14 mouse cellular contexts compared by ENCODE assay signal in the genomic region with DNA sequence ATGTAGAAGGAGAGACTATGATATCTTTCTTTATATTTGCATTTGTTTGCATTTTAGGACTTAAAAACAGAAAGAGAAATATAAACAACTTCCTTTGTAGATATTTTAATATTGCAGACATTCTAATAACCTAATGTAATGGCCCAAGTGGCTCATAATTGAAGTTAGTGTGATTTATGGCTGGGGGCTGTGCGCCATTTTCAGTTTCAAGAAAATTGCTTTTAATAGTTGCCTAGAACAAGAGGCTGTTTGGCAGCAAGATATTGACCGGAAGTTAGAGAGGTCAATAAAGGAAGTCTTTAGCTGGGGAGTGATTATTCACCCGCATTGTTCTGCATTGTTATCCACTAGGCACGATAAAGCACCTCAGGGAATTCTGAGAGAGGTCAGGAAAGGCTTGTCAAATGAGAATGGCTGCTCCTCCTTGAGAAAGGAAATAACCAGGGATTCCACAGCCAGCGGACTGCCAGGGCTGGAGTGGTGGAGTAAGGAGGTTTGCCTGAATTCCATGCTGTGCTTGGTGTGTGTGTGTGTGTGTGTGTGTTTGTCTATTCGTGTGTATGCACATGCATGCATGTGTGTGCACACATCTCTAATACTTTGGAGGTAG.
DNase-seq lines count a peak whose midpoint lies in the region; ATAC-seq and TF ChIP-seq lines count a peak whose summit lies in the region.
"Had no signal": no experiment of that assay in that cellular context is flagged by ENCODE, and none has a peak within 500 bp of the region (broad histone marks: within the 10 kb centered on the region; RNA-seq: fewer than 3 reads in every experiment).

No protein-coding gene starts in this region.

- peaks cover 81% of the 10 kb centered on the region for H3K36me3 ChIP-seq in kidney, embryonic 15.5 days
- H3K36me3 ChIP-seq in limb, embryonic 13.5 days = peaks cover 71% of the 10 kb centered on the region
- peaks cover 8% of the 10 kb centered on the region; the same call in 1 of the 2 replicates for H3K36me3 ChIP-seq in stomach, postnatal 0 days (ENCODE audit: control insufficient read depth, insufficient read depth, low read length)

- ATAC-seq in kidney, embryonic 15.5 days (replicated peaks; ENCODE audit: low FRiP score) = no peak
- no peak for ATAC-seq in limb, embryonic 13.5 days (ENCODE audit: low FRiP score, low read depth)
- no peak for ATAC-seq in stomach, postnatal 0 days (ENCODE audit: low FRiP score, low TSS enrichment)
- ATAC-seq: forebrain, embryonic 14.5 days had no signal

- intact Hi-C loops in gastrocnemius, adult 2 months (cut with DNase I) = no loop called here
- intact Hi-C loops in gastrocnemius, postnatal 36 days (cut with DNase I) = no loop called here

- H3K4me2 ChIP-seq in kidney, embryonic 15.5 days = no peak overlapping the region
- no peak overlapping the region for H3K4me2 ChIP-seq in limb, embryonic 13.5 days (replicated peaks)
- no peak overlapping the region for H3K4me2 ChIP-seq in stomach, postnatal 0 days (replicated peaks; ENCODE audit: low read depth)
- H3K4me2 ChIP-seq: embryonic facial prominence, embryonic 13.5 days had no signal

- no peak for TF ChIP-seq CTCF in gastrocnemius, adult 2 months (IDR thresholded peaks at IDR 0.05)
- no peak for TF ChIP-seq CTCF in stomach, postnatal 0 days (IDR thresholded peaks at IDR 0.05; ENCODE audit: low read depth)

- H3K27ac ChIP-seq in gastrocnemius, adult 2 months = peak overlapping the region; percentile 40; the same call in 1 of the 2 replicates
- H3K27ac ChIP-seq in kidney, embryonic 15.5 days = peak overlapping the region; percentile 56; the same call in 1 of the 2 replicates
- peak overlapping the region; percentile 69; the same call in 1 of the 2 replicates for H3K27ac ChIP-seq in limb, embryonic 13.5 days
- no peak overlapping the region for H3K27ac ChIP-seq in stomach, postnatal 0 days (replicated peaks)
- H3K27ac ChIP-seq: embryonic facial prominence, embryonic 13.5 days; liver, embryonic 14.5 days had no signal

- peaks cover 3% of the 10 kb centered on the region; the same call in 1 of the 2 replicates for H3K27me3 ChIP-seq in kidney, embryonic 15.5 days
- no peaks in the 10 kb centered on the region for H3K27me3 ChIP-seq in limb, embryonic 13.5 days
- no peaks in the 10 kb centered on the region for H3K27me3 ChIP-seq in stomach, postnatal 0 days (ENCODE audit: control insufficient read depth, insufficient read depth, low read length)
- H3K27me3 ChIP-seq: embryonic facial prominence, embryonic 13.5 days had no signal

- DNase-seq in gastrocnemius, adult 2 months = no peak
- DNase-seq in gastrocnemius, postnatal 36 days = no peak
- no peak for DNase-seq in kidney, adult 18-20 months
- DNase-seq in heart, postnatal 4 days = peak; percentile 32
- no peak for DNase-seq in stomach, postnatal 0 days (ENCODE audit: low spot score)
- no peak for DNase-seq in thymus, postnatal 25 days
- DNase-seq: cerebellum, adult 8-10 months; spleen, adult 18-20 months had no signal

- no peak overlapping the region for H3K9ac ChIP-seq in kidney, embryonic 15.5 days
- no peak overlapping the region for H3K9ac ChIP-seq in limb, embryonic 13.5 days
- no peak overlapping the region for H3K9ac ChIP-seq in stomach, postnatal 0 days (ENCODE audit: low read length)
- H3K9ac ChIP-seq: embryonic facial prominence, embryonic 13.5 days; liver, embryonic 14.5 days had no signal

- H3K4me1 ChIP-seq in kidney, embryonic 15.5 days = peaks cover 30% of the 10 kb centered on the region
- peaks cover 58% of the 10 kb centered on the region for H3K4me1 ChIP-seq in limb, embryonic 13.5 days
- no peaks in the 10 kb centered on the region for H3K4me1 ChIP-seq in stomach, postnatal 0 days (replicated peaks; ENCODE audit: control insufficient read depth, insufficient read depth)

- 52% methylated on average over 6 of the region's 6 CpGs for WGBS in kidney, embryonic 15.5 days
- 38% methylated on average over 6 of the region's 6 CpGs for WGBS in limb, embryonic 13.5 days
- 64% methylated on average over 6 of the region's 6 CpGs for WGBS in stomach, postnatal 0 days

- no peaks in the 10 kb centered on the region for H3K9me3 ChIP-seq in kidney, embryonic 15.5 days (replicated peaks)
- H3K9me3 ChIP-seq in limb, embryonic 13.5 days = no peaks in the 10 kb centered on the region
- no peaks in the 10 kb centered on the region for H3K9me3 ChIP-seq in stomach, postnatal 0 days (ENCODE audit: control insufficient read depth, low read length)
- H3K9me3 ChIP-seq: embryonic facial prominence, embryonic 13.5 days had no signal

- H3K4me3 ChIP-seq in gastrocnemius, adult 2 months = no peak overlapping the region
- H3K4me3 ChIP-seq in kidney, embryonic 15.5 days (replicated peaks) = no peak overlapping the region
- H3K4me3 ChIP-seq in limb, embryonic 13.5 days = no peak overlapping the region
- no peak overlapping the region for H3K4me3 ChIP-seq in stomach, postnatal 0 days (ENCODE audit: low read depth, low read length)
- H3K4me3 ChIP-seq: embryonic facial prominence, embryonic 13.5 days; myocyte had no signal

- TF ChIP-seq EP300 in stomach, postnatal 0 days (optimal IDR thresholded peaks at IDR 0.05) = no peak
